Mouse (Mus musculus): ENCODE measurements around the gene Zfp280b.
A peak's percentile ranks its signal among the peaks of the same experiment; 100 is the strongest.

Zfp280b gene

GRCm38 (mm10) chr10:76032402-76033118 lies at the start of gene Zfp280b:
Zfp280b (plus strand) TSS chr10:76032650.
- DNase-seq = peak; percentile 94

- no peak for DNase-seq
Observed at GRCm38 (mm10) chr10:75990430-75991042, 41.9 kb upstream of the Zfp280b start.

- no peak for DNase-seq
Observed at GRCm38 (mm10) chr10:75993616-75994240, 38.7 kb upstream of the Zfp280b start.

GRCm38 (mm10) chr10:75994531-75995210 lies 37.8 kb upstream of the Zfp280b start:
- DNase-seq = peak; percentile 24

- no peak for DNase-seq
Observed at GRCm38 (mm10) chr10:75995463-75995862, 37.0 kb upstream of the Zfp280b start.

GRCm38 (mm10) chr10:75996315-75996714 lies 36.1 kb upstream of the Zfp280b start:
- no peak for DNase-seq

- no peak for DNase-seq
Observed at GRCm38 (mm10) chr10:76001160-76001559, 31.3 kb upstream of the Zfp280b start.

- DNase-seq = no peak
Observed at GRCm38 (mm10) chr10:76002101-76002521, 30.3 kb upstream of the Zfp280b start.

GRCm38 (mm10) chr10:76002615-76003014 lies 29.8 kb upstream of the Zfp280b start:
- DNase-seq = no peak

- no peak for DNase-seq
Observed at GRCm38 (mm10) chr10:76003221-76003620, 29.2 kb upstream of the Zfp280b start.

GRCm38 (mm10) chr10:76006385-76006784 lies 26.1 kb upstream of the Zfp280b start:
- no peak for DNase-seq

GRCm38 (mm10) chr10:76009812-76010211 lies 22.6 kb upstream of the Zfp280b start:
- DNase-seq = no peak

- no peak for DNase-seq
Observed at GRCm38 (mm10) chr10:76012922-76013321, 19.5 kb upstream of the Zfp280b start.

GRCm38 (mm10) chr10:76016886-76017285 lies 15.6 kb upstream of the Zfp280b start:
- no peak for DNase-seq

GRCm38 (mm10) chr10:76021728-76022127 lies 10.7 kb upstream of the Zfp280b start:
- DNase-seq = no peak

GRCm38 (mm10) chr10:76023921-76024320 lies 8.5 kb upstream of the Zfp280b start:
- no peak for DNase-seq

- DNase-seq = no peak
Observed at GRCm38 (mm10) chr10:76025470-76026190, 6.8 kb upstream of the Zfp280b start.

- no peak for DNase-seq
Observed at GRCm38 (mm10) chr10:76027127-76028015, 5.1 kb upstream of the Zfp280b start.

GRCm38 (mm10) chr10:76028016-76028366 lies 4.5 kb upstream of the Zfp280b start:
- no peak for DNase-seq

- DNase-seq = no peak
Observed at GRCm38 (mm10) chr10:76028396-76028795, 4.1 kb upstream of the Zfp280b start.

- DNase-seq = no peak
Observed at GRCm38 (mm10) chr10:76029276-76029675, 3.2 kb upstream of the Zfp280b start.

GRCm38 (mm10) chr10:76030496-76030895 lies 2.0 kb upstream of the Zfp280b start:
- DNase-seq = no peak
